Mouse (Mus musculus) cerebral cortex, adult 2 months (tissue): Measurements from ENCODE around the gene Cadps.

ENCODE experiments used
- WGBS: fragments of 180-500 bp; shearing (Covaris S2); methylation state at CpG from one replicate; pipeline ENCODE4 v1.1.7; 2018; 5-methylcytosine and 5-hydroxymethylcytosine counted together

Gene Cadps

GRCm38 (mm10) chr14:12822491-12823219 lies at the start of gene Cadps:
Gene Cadps, minus strand, starts transcription at chr14:12823079.
- under 1% methylated on average over 66 of the region's 71 CpGs for WGBS

GRCm38 (mm10) chr14:12869605-12870004 lies 46.7 kb upstream of the Cadps start:
- 78% methylated on average over 1 of the region's 1 CpGs for WGBS

- WGBS = 38% methylated on average over 2 of the region's 2 CpGs
These were observed 42.4 kb upstream of the Cadps start for GRCm38 (mm10) chr14:12865258-12865657.

- WGBS = 40% methylated on average over 1 of the region's 1 CpGs
These were observed 16.6 kb upstream of the Cadps start for GRCm38 (mm10) chr14:12839471-12839870.

GRCm38 (mm10) chr14:12837902-12838301 lies 15.0 kb upstream of the Cadps start:
- 42% methylated on average over 1 of the region's 1 CpGs for WGBS

- 23% methylated on average over 6 of the region's 6 CpGs for WGBS
These were observed 902 bp upstream of the Cadps start for GRCm38 (mm10) chr14:12823781-12824180.

GRCm38 (mm10) chr14:12821831-12822490 lies 918 bp downstream of the Cadps start:
- WGBS = under 1% methylated on average over 58 of the region's 58 CpGs

- WGBS = under 1% methylated on average over 13 of the region's 13 CpGs
These were observed 1.6 kb downstream of the Cadps start for GRCm38 (mm10) chr14:12821156-12821813.

GRCm38 (mm10) chr14:12820149-12820548 lies 2.7 kb downstream of the Cadps start:
- WGBS = 52% methylated on average over 1 of the region's 1 CpGs

GRCm38 (mm10) chr14:12818442-12818841 lies 4.4 kb downstream of the Cadps start:
- WGBS = 40% methylated on average over 1 of the region's 1 CpGs

- 65% methylated on average over 3 of the region's 3 CpGs for WGBS
These were observed 10.8 kb downstream of the Cadps start for GRCm38 (mm10) chr14:12812072-12812471.

GRCm38 (mm10) chr14:12802995-12803394 lies 19.9 kb downstream of the Cadps start:
- 33% methylated on average over 1 of the region's 1 CpGs for WGBS

GRCm38 (mm10) chr14:12801100-12801499 lies 21.8 kb downstream of the Cadps start:
- WGBS = 30% methylated on average over 2 of the region's 2 CpGs

- WGBS = 13% methylated on average over 1 of the region's 1 CpGs
These were observed 38.6 kb downstream of the Cadps start for GRCm38 (mm10) chr14:12784296-12784695.

- WGBS = 38% methylated on average over 1 of the region's 1 CpGs
These were observed 42.9 kb downstream of the Cadps start for GRCm38 (mm10) chr14:12780016-12780415.

- WGBS = 44% methylated on average over 4 of the region's 4 CpGs
These were observed 44.9 kb downstream of the Cadps start for GRCm38 (mm10) chr14:12777990-12778389.

GRCm38 (mm10) chr14:12768870-12769269 lies 54.0 kb downstream of the Cadps start:
- WGBS = 66% methylated on average over 1 of the region's 1 CpGs

GRCm38 (mm10) chr14:12753237-12753636 lies 69.6 kb downstream of the Cadps start:
- WGBS = 31% methylated on average over 4 of the region's 4 CpGs

GRCm38 (mm10) chr14:12751821-12752220 lies 71.1 kb downstream of the Cadps start:
- 29% methylated on average over 1 of the region's 1 CpGs for WGBS

GRCm38 (mm10) chr14:12730979-12731378 lies 91.9 kb downstream of the Cadps start:
- WGBS = 84% methylated on average over 2 of the region's 2 CpGs

GRCm38 (mm10) chr14:12722452-12723194 lies 100.3 kb downstream of the Cadps start:
- 89% methylated on average over 1 of the region's 1 CpGs for WGBS

GRCm38 (mm10) chr14:12718766-12719165 lies 104.1 kb downstream of the Cadps start:
- 42% methylated on average over 3 of the region's 3 CpGs for WGBS
